Mouse (Mus musculus): ENCODE measurements around the gene Prrx2.

GRCm38 (mm10) chr2:30906641-30907040 is 71.9 kb downstream of the Prrx2 start:
- TF ChIP-seq CTCF (IDR thresholded peaks at IDR 0.05; ENCODE audit: control insufficient read depth, insufficient read depth, insufficient replicate concordance, low read depth, low read length) (no peak), POLR2A (IDR thresholded peaks at IDR 0.05; ENCODE audit: control insufficient read depth, low read depth, low read length) (no peak)

Data from testis, adult 2 months (tissue).